Mouse (Mus musculus): Measurements from ENCODE around the gene Pou1f1. TPM values are rescaled to one million over a fixed set of nuclear protein-coding genes. Genes with fewer than 3 reads are reported as not detected.
A peak's percentile ranks its signal among the peaks of the same experiment; 100 is the strongest.

Gene Pou1f1
- polyA plus RNA-seq, 1 experiment from 2014 or later: not detected

DNA sequence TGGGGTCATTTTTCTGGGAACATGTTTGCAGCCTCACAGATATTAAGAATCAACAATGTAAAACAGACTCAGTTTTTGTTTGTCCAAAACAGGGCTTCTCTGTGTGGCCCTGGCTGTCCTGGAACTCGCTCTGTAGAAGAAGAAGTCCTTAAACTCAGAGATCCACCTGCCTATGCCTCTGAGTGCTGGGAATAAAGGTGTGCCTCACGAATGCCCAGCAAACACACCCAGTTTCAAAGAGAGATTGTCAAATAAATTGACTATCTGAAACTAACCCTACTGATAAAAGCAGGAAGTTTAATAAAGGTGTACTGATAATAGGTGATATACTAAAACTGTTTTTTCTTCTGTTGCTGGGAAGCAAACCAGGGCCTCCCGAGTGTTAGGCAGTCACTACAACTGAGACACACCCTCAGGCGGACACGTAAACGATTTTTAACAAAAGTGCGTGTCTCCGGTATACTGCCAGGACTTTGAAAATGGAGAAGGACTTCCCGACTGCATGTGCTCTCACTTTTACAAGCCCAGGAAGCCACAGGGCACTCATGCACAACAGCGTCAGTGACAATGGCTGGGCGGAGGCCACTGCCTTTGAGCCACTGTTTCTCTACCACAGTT is 23.5 kb downstream of the Pou1f1 start:
- ATAC-seq (ENCODE audit: borderline replicate concordance, extremely low read depth, low FRiP score, low TSS enrichment): no peak
- H3K36me3 ChIP-seq: peaks cover 28% of the 10 kb centered on the region

DNA sequence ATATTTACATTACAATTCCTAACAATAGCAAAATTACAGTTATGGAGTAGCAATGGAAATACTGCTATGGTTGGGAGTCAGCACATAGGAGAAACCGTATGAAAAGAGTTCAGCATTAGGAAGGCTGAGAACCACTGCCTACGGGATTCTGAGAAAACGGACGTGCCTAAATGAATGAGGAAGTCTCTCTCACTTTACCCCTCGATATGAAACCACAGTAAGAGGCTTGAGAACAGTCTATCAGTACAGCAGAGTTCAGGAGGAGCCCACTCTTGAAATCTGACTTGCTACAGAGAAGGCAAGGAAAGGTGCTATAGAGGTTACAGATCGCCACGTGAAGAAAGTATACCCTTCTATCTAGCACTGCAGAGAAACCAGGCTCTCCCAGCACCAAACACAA is 28.6 kb downstream of the Pou1f1 start:
- Histone ChIP-seq H3K9ac (no peak overlapping the region), H3K4me3 (no peak overlapping the region), H3K36me3 (peaks cover 7% of the 10 kb centered on the region; the same call in 1 of the 2 replicates), H3K4me2 (no peak overlapping the region), H3K27ac (no peak overlapping the region), H3K4me1 (no peaks in the 10 kb centered on the region), H3K27me3 (no peaks in the 10 kb centered on the region), H3K9me3 (no peaks in the 10 kb centered on the region)
- 72% methylated on average over 7 of the region's 7 CpGs for WGBS
- ATAC-seq (ENCODE audit: borderline replicate concordance, extremely low read depth, low FRiP score, low TSS enrichment): no peak

More for the DNA sequence above, 23.5 kb downstream of the Pou1f1 start:
- Histone ChIP-seq H3K4me1 (no peaks in the 10 kb centered on the region), H3K27me3 (no peaks in the 10 kb centered on the region), H3K9ac (no peak overlapping the region), H3K4me2 (no peak overlapping the region), H3K27ac (no peak overlapping the region), H3K9me3 (no peaks in the 10 kb centered on the region), H3K4me3 (no peak overlapping the region)
- 85% methylated on average over 11 of the region's 11 CpGs for WGBS

DNA sequence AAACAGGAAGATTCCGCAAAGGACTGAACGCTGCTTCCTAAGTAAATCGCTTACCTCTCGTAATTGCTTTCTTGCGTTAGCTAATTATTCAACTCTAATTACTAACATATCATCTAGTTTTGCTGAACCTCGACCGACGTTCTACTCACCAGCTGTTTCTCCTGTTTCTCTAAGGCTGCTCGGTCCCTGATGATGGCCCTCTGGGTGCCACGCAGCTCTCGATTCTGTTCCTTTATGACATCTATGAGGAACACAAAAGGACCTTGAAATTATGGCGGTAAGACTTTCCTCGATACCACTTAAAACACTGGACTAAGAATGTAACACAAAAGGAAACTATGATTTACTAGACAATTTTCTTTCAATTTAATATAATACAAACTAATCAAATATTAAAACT is 30.5 kb downstream of the Pou1f1 start:
- no peaks in the 10 kb centered on the region for H3K9me3 ChIP-seq
- H3K4me3 ChIP-seq: no peak overlapping the region
- H3K9ac ChIP-seq: no peak overlapping the region
- no peaks in the 10 kb centered on the region for H3K36me3 ChIP-seq
- no peak overlapping the region for H3K4me2 ChIP-seq
- no peak overlapping the region for H3K27ac ChIP-seq
- no peaks in the 10 kb centered on the region for H3K27me3 ChIP-seq
- ATAC-seq (ENCODE audit: borderline replicate concordance, extremely low read depth, low FRiP score, low TSS enrichment): no peak
- no peaks in the 10 kb centered on the region for H3K4me1 ChIP-seq
- WGBS: 87% methylated on average over 13 of the region's 13 CpGs

DNA sequence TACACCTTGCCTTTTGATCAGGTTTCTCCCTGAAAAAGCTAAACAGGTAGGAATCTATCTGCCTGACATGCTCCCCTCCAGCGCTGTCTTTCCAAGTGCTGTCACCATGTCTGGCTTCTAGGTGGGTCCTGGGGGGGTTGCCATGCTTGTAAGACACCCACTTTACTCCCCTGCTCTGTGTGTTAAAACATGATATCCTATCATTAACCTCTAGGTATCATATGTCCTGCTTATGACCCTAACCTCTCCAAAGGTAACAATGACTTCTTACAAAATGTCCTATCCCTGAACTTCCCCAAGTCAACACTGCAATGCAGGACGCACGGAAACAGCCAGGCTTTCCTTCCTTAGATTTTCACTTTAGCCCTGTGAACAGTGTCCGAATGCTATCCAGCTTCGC is 34.0 kb downstream of the Pou1f1 start:
- Histone ChIP-seq H3K9ac (no peak overlapping the region), H3K4me1 (0 out of 2 replicates have a peak, but pooled peaks cover 1% of the 10 kb centered on the region), H3K36me3 (no peaks in the 10 kb centered on the region), H3K9me3 (no peaks in the 10 kb centered on the region), H3K4me3 (no peak overlapping the region), H3K27me3 (no peaks in the 10 kb centered on the region), H3K4me2 (no peak overlapping the region), H3K27ac (no peak overlapping the region)
- WGBS: 72% methylated on average over 5 of the region's 5 CpGs
- no peak for ATAC-seq (ENCODE audit: borderline replicate concordance, extremely low read depth, low FRiP score, low TSS enrichment)

GRCm38 (mm10) chr16:65557369-65557768 is 37.1 kb downstream of the Pou1f1 start:
- no peak for ATAC-seq (ENCODE audit: borderline replicate concordance, extremely low read depth, low FRiP score, low TSS enrichment)
- Histone ChIP-seq H3K4me1 (0 out of 2 replicates have a peak, but pooled peaks cover 10% of the 10 kb centered on the region), H3K4me2 (no peak overlapping the region), H3K36me3 (no peaks in the 10 kb centered on the region), H3K9me3 (no peaks in the 10 kb centered on the region), H3K4me3 (no peak overlapping the region), H3K9ac (no peak overlapping the region), H3K27ac (no peak overlapping the region), H3K27me3 (no peaks in the 10 kb centered on the region)
- WGBS: 77% methylated on average over 5 of the region's 5 CpGs

DNA sequence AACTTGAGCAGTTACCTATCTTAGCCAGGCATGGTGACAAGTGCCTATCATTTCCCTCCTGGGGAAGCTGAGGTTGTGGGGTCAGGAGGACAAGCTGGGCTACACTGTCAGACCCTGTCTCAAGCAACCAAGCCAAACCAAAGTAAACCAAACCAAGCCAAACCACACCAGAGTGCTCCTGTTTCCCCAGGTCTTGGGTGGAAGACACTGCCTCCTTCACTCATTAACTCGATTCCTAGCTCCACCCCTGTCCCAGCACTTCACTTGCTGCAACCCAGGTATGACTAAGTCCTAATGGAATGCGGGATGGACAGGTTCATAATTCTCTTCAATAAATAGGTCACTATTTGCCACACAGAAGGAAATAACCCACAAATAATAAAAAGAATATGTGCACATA is 39.3 kb downstream of the Pou1f1 start:
- no peak overlapping the region for H3K4me2 ChIP-seq
- no peak for ATAC-seq (ENCODE audit: borderline replicate concordance, extremely low read depth, low FRiP score, low TSS enrichment)
- no peak overlapping the region for H3K27ac ChIP-seq
- H3K9ac ChIP-seq: no peak overlapping the region
- H3K4me3 ChIP-seq: no peak overlapping the region
- no peaks in the 10 kb centered on the region for H3K36me3 ChIP-seq
- H3K4me1 ChIP-seq: 0 out of 2 replicates have a peak, but pooled peaks cover 10% of the 10 kb centered on the region
- no peaks in the 10 kb centered on the region for H3K9me3 ChIP-seq
- no peaks in the 10 kb centered on the region for H3K27me3 ChIP-seq
- 63% methylated on average over 2 of the region's 2 CpGs for WGBS

GRCm38 (mm10) chr16:65560996-65561962 is 41.0 kb downstream of the Pou1f1 start:
- Histone ChIP-seq H3K9me3 (no peaks in the 10 kb centered on the region), H3K36me3 (no peaks in the 10 kb centered on the region), H3K9ac (peak overlapping the region; percentile 76), H3K4me2 (peak overlapping the region; percentile 72), H3K4me3 (peak overlapping the region; percentile 95), H3K4me1 (0 out of 2 replicates have a peak, but pooled peaks cover 10% of the 10 kb centered on the region), H3K27me3 (no peaks in the 10 kb centered on the region), H3K27ac (peak overlapping the region; percentile 68; the same call in 1 of the 2 replicates)
- ATAC-seq (ENCODE audit: borderline replicate concordance, extremely low read depth, low FRiP score, low TSS enrichment): no peak; the same call in 1 of the 2 replicates
- WGBS: 6% methylated on average over 8 of the region's 8 CpGs

DNA sequence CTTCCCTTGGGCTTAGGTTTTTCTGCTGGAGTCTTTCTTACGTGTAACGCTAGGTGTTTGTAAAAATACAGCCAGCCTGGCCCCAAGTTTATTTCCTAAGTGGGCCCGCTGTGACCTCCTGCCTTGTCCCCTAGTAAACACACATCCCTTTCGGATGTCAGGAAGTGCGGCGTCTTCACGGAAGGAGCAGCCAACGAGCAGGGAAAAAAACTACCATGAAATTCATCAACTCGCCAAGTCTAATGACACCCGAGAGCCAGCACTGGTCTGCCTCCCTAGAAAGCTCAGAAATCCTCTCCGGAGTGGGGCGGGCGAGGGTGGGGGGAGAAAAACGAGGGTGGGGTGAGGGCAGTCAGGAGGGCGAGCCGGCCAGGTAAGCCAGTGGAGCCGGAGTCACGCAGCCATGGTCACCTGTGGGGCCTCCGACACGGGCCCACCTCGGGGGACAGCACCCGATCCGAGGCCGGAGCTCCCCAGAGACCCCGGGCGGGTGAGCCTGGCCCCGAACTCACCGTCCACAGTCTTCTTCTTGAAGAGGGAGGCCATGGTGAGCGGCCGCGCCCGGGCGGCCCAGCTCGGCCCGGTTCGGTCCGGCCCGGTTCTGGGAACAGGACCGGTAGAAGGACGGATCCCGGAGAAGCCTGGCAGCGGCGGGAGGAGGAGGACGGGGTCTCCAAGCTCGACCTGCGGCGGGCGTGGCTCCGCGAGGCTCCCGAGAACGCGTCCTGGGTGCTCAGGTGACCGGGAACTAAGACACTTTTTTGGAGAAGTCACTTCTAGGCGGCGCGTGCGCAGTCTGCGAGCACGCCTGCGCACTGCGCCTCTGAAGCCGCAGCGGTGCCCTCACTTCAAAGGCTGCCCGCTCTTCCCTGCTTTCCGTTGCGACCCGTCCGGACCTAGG is 41.9 kb downstream of the Pou1f1 start, which contains the start of gene Chmp2b:
Gene Chmp2b, minus strand, starts transcription at position 764 of the 901 bp plus-strand sequence.
- H3K27me3 ChIP-seq: no peaks in the 10 kb centered on the region
- peak within 1 kb of the TSS; percentile 72 for H3K4me2 ChIP-seq
- H3K9ac ChIP-seq: peak within 1 kb of the TSS; percentile 76
- under 1% methylated on average over 64 of the region's 69 CpGs for WGBS
- no peaks in the 10 kb centered on the region for H3K36me3 ChIP-seq
- H3K4me1 ChIP-seq: 0 out of 2 replicates have a peak, but pooled peaks cover 10% of the 10 kb centered on the region
- H3K27ac ChIP-seq: peak within 1 kb of the TSS; percentile 68
- H3K4me3 ChIP-seq: peak within 1 kb of the TSS; percentile 95
- no peaks in the 10 kb centered on the region for H3K9me3 ChIP-seq
- ATAC-seq (ENCODE audit: borderline replicate concordance, extremely low read depth, low FRiP score, low TSS enrichment): peak; percentile 93

GRCm38 (mm10) chr16:65562864-65563206 is 42.5 kb downstream of the Pou1f1 start:
- no peaks in the 10 kb centered on the region for H3K36me3 ChIP-seq
- WGBS: 1% methylated on average over 10 of the region's 10 CpGs
- no peaks in the 10 kb centered on the region for H3K27me3 ChIP-seq
- H3K9ac ChIP-seq: peak overlapping the region; percentile 76
- peak overlapping the region; percentile 72 for H3K4me2 ChIP-seq
- 0 out of 2 replicates have a peak, but pooled peaks cover 10% of the 10 kb centered on the region for H3K4me1 ChIP-seq
- H3K27ac ChIP-seq: no peak overlapping the region
- H3K4me3 ChIP-seq: peak overlapping the region; percentile 95
- peak; percentile 56; the same call in 1 of the 2 replicates for ATAC-seq (ENCODE audit: borderline replicate concordance, extremely low read depth, low FRiP score, low TSS enrichment)
- H3K9me3 ChIP-seq: no peaks in the 10 kb centered on the region

DNA sequence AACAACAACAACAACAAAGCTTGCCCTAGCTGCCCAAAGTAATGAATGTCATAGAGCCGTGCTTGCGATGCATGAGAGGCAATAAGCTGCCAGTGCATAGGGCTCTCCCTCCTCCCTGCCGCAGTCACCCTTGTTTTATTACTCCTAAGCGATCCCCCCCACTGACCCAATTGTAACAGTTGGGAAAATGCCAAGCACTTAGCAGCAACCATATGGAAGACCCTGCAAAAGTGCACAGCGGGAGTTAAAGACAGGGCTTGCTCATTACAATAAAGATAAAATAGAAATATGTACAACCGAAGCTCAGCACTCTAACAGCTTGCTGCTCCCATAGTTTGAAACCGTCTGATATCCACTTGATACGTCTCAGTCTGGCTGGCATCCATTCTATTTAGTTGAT is 44.0 kb downstream of the Pou1f1 start:
- Histone ChIP-seq H3K4me2 (no peak overlapping the region), H3K4me3 (no peak overlapping the region), H3K36me3 (no peaks in the 10 kb centered on the region), H3K27ac (no peak overlapping the region), H3K4me1 (0 out of 2 replicates have a peak, but pooled peaks cover 8% of the 10 kb centered on the region), H3K9ac (no peak overlapping the region), H3K9me3 (no peaks in the 10 kb centered on the region), H3K27me3 (no peaks in the 10 kb centered on the region)
- 69% methylated on average over 8 of the region's 8 CpGs for WGBS
- ATAC-seq (ENCODE audit: borderline replicate concordance, extremely low read depth, low FRiP score, low TSS enrichment): no peak

- 83% methylated on average over 1 of the region's 1 CpGs for WGBS
- no peak overlapping the region for H3K27ac ChIP-seq
- H3K4me3 ChIP-seq: no peak overlapping the region
- no peak overlapping the region for H3K4me2 ChIP-seq
- no peak overlapping the region for H3K9ac ChIP-seq
- no peaks in the 10 kb centered on the region for H3K36me3 ChIP-seq
- no peak for ATAC-seq (ENCODE audit: borderline replicate concordance, extremely low read depth, low FRiP score, low TSS enrichment)
- H3K27me3 ChIP-seq: no peaks in the 10 kb centered on the region
- H3K4me1 ChIP-seq: 0 out of 2 replicates have a peak, but pooled peaks cover 3% of the 10 kb centered on the region
- H3K9me3 ChIP-seq: no peaks in the 10 kb centered on the region
Observed at GRCm38 (mm10) chr16:65564951-65565350, 44.6 kb downstream of the Pou1f1 start.

Data from lung, embryonic 15.5 days (tissue).